Mouse (Mus musculus) regulatory T cell (primary cell): ENCODE data around the gene Mertk.
"Not testable (repeated sequence)": the region's sequence is repeated elsewhere in the genome, so short reads cannot be mapped to it uniquely, and the experiment has no call there.

Experiments
- in situ Hi-C: fragments of 300-600 bp; cut with MboI, MseI; formaldehyde crosslinking; loops from one replicate; pipeline ENCODE4 v1.15.1; 2025; ENCODE audit warnings: high pct_unique_total_duplicates

Mertk gene

GRCm38 (mm10) chr2:128698693-128699181 is at the start of gene Mertk:
Mertk (plus strand) TSS chr2:128698956.
- in situ Hi-C loops: loop anchor here (5.0 kb wide), 1 partner anchor 124 kb away; no protein-coding TSS in a partner anchor

- in situ Hi-C loops: loop anchor here (10.0 kb wide), 1 partner anchor 424 kb away; the partner anchor contains the start of gene Polr1b
Measured at GRCm38 (mm10) chr2:128680661-128681060, 18.1 kb upstream of the Mertk start.

- in situ Hi-C loops: loop anchor here (10.0 kb wide), 1 partner anchor 418 kb away; the partner anchor contains the start of gene Polr1b
Measured at GRCm38 (mm10) chr2:128686921-128687557, 11.7 kb upstream of the Mertk start, which contains the start of gene Anapc1. Anapc1 (minus strand) TSS chr2:128687391.

- in situ Hi-C loops: loop anchor here (10.0 kb wide), 1 partner anchor 417 kb away; the partner anchor contains the start of gene Polr1b
Measured at GRCm38 (mm10) chr2:128687558-128688120, 11.1 kb upstream of the Mertk start.

- in situ Hi-C loops: no loop called here
Measured at GRCm38 (mm10) chr2:128692336-128692735, 6.4 kb upstream of the Mertk start.

GRCm38 (mm10) chr2:128692771-128693170 is 6.0 kb upstream of the Mertk start:
- in situ Hi-C loops: no loop called here

- in situ Hi-C loops: no loop called here
Measured at GRCm38 (mm10) chr2:128693236-128693635, 5.5 kb upstream of the Mertk start.

GRCm38 (mm10) chr2:128693828-128694227 is 4.9 kb upstream of the Mertk start:
- in situ Hi-C loops: not testable (repeated sequence)

- in situ Hi-C loops: no loop called here
Measured at GRCm38 (mm10) chr2:128694548-128694947, 4.2 kb upstream of the Mertk start.

- in situ Hi-C loops: loop anchor here (5.0 kb wide), 1 partner anchor 126 kb away; no protein-coding TSS in a partner anchor
Measured at GRCm38 (mm10) chr2:128696426-128696825, 2.3 kb upstream of the Mertk start.

GRCm38 (mm10) chr2:128697047-128697446 is 1.7 kb upstream of the Mertk start:
- in situ Hi-C loops: loop anchor here (5.0 kb wide), 1 partner anchor 125 kb away; no protein-coding TSS in a partner anchor

GRCm38 (mm10) chr2:128697566-128697965 is 1.2 kb upstream of the Mertk start:
- in situ Hi-C loops: loop anchor here (5.0 kb wide), 1 partner anchor 125 kb away; no protein-coding TSS in a partner anchor

GRCm38 (mm10) chr2:128698140-128698692 is 540 bp upstream of the Mertk start:
- in situ Hi-C loops: loop anchor here (5.0 kb wide), 1 partner anchor 124 kb away; no protein-coding TSS in a partner anchor

GRCm38 (mm10) chr2:128699201-128699885 is 587 bp downstream of the Mertk start:
- in situ Hi-C loops: loop anchor here (5.0 kb wide), 1 partner anchor 123 kb away; no protein-coding TSS in a partner anchor

- in situ Hi-C loops: no loop called here
Measured at GRCm38 (mm10) chr2:128704474-128704873, 5.7 kb downstream of the Mertk start.

GRCm38 (mm10) chr2:128709264-128709663 is 10.5 kb downstream of the Mertk start:
- in situ Hi-C loops: no loop called here

- in situ Hi-C loops: no loop called here
Measured at GRCm38 (mm10) chr2:128710609-128711008, 11.9 kb downstream of the Mertk start.

- in situ Hi-C loops: no loop called here
Measured at GRCm38 (mm10) chr2:128712940-128713339, 14.2 kb downstream of the Mertk start.

GRCm38 (mm10) chr2:128713548-128714003 is 14.8 kb downstream of the Mertk start:
- in situ Hi-C loops: no loop called here

GRCm38 (mm10) chr2:128714724-128715241 is 16.0 kb downstream of the Mertk start:
- in situ Hi-C loops: no loop called here

GRCm38 (mm10) chr2:128715979-128716378 is 17.2 kb downstream of the Mertk start:
- in situ Hi-C loops: no loop called here
